Mouse (Mus musculus): Measurements from ENCODE around the gene Tbrg1. TPM values are rescaled to one million over a fixed set of nuclear protein-coding genes. Genes with fewer than 3 reads are reported as not detected.

Gene Tbrg1
- polyA plus RNA-seq (2014; fragmentation: Nextera tagmentation; extraction: Ambion mirVana): 137 and 149 TPM in 2 replicates

DNA sequence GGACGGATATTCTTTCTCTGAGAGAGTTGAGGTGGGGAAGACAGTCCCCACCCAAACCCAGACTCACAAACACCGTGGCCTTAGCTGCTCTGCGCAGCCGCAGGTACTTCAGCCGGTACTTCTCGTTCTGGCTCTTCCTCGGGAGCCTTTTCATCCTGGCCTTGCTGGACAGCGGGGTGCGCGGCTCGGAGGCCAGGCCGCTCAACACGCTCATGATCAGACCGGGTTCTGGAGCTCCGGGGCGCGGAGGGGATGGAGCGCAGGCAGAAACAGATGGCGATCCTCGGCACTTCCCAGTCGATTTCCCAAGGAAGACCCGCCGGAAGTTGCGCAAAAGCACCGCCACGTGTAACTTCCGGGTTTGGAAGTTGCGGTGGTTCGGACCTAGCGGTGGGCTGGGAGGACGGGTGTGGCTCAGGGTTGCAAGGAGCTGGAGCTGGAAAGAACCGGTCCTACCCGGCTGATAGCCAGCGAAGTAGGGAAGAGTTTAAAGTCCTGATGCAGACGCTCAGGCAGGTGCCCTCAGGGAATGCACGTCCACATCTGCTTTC lies at the start of gene Tbrg1:
Tbrg1 (minus strand) TSS at position 382 of the 551 bp plus-strand sequence.
- Histone ChIP-seq H3K27ac (replicated peaks; ENCODE audit: low read depth, low read length) (peak within 1 kb of the TSS; percentile 62; the same call in 1 of the 2 replicates), H3K4me2 (ENCODE audit: low read depth, low read length) (peak within 1 kb of the TSS; percentile 85), H3K4me3 (ENCODE audit: low read depth, low read length) (peak within 1 kb of the TSS; percentile 72), H3K27me3 (ENCODE audit: control insufficient read depth, insufficient read depth, low read length) (no peaks in the 10 kb centered on the region), H3K4me1 (ENCODE audit: control insufficient read depth, insufficient read depth, low read length) (no peaks in the 10 kb centered on the region), H3K9me3 (replicated peaks; ENCODE audit: control insufficient read depth, low read length) (no peaks in the 10 kb centered on the region), H3K9ac (replicated peaks; ENCODE audit: low read length) (peak within 1 kb of the TSS; percentile 78), H3K36me3 (replicated peaks; ENCODE audit: control insufficient read depth, insufficient read depth, low read depth, low read length) (no peaks in the 10 kb centered on the region)
- peak; percentile 87 for ATAC-seq (replicated peaks; ENCODE audit: insufficient number of reproducible peaks, low FRiP score, low TSS enrichment, low read depth)
- DNase-seq (ENCODE audit: low spot score): peak; percentile 93
- WGBS: under 1% methylated on average over 36 of the region's 36 CpGs

DNA sequence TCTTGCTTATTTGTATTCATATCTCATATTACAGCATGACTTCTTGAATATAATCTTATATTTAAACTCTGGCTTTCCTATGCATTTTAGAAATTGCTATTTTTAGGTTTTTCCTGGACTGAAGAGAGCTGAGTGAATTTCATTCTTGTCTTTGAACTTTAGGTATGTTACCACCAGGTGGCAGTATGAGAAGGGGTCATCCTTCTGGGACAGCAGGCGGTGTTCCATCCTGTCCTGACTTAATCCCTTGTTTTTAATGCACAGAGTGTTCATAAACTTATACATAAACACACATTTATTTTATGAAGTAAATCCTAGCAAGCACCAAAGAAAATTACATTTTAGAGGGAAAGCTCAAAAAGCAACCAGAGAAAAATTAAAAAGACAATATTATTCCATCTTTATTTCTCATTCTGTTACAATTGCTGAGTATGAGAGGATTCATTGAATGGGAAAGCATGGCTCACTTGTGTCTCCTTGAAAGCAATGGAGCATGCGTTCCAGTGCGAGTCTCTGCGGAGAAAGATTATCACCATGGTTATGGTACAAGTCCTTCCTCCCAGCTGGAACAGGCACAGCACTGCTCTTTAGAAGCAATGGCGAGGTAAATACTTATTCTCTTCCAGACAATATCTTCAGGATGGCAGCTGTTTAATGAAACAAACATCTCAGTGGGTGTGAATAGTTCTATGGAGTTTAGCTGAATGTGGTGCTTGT lies 33.0 kb upstream of the Tbrg1 start:
- no peaks in the 10 kb centered on the region for H3K4me1 ChIP-seq (ENCODE audit: control insufficient read depth, insufficient read depth, low read length)
- no peak overlapping the region for H3K27ac ChIP-seq (replicated peaks; ENCODE audit: low read depth, low read length)
- no peaks in the 10 kb centered on the region for H3K27me3 ChIP-seq (ENCODE audit: control insufficient read depth, insufficient read depth, low read length)
- H3K9me3 ChIP-seq (replicated peaks; ENCODE audit: control insufficient read depth, low read length): no peaks in the 10 kb centered on the region
- no peak overlapping the region for H3K9ac ChIP-seq (replicated peaks; ENCODE audit: low read length)
- no peak overlapping the region for H3K4me2 ChIP-seq (ENCODE audit: low read depth, low read length)
- DNase-seq (ENCODE audit: low spot score) (peak; percentile 70), ATAC-seq (replicated peaks; ENCODE audit: insufficient number of reproducible peaks, low FRiP score, low TSS enrichment, low read depth) (no peak)
- WGBS: 61% methylated on average over 5 of the region's 5 CpGs
- no peak overlapping the region for H3K4me3 ChIP-seq (ENCODE audit: low read depth, low read length)
- H3K36me3 ChIP-seq (replicated peaks; ENCODE audit: control insufficient read depth, insufficient read depth, low read depth, low read length): no peaks in the 10 kb centered on the region

DNA sequence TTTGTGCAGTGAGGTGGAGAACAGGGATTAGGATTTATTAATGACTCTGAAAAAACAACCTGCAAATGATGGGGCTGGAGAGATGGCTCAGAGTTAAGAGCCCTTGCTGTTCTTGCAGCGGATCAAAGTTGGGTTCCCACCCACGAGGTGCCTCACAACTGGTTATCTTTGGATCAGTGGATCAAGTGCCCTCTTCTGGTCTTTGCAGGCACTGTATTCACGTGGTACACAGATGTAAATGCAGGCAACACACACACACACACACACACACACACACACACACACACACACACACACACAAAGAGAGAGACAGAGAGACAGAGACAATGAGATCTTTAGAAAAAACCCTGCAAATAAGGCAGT lies 30.8 kb upstream of the Tbrg1 start:
- Histone ChIP-seq H3K27ac (replicated peaks; ENCODE audit: low read depth, low read length) (no peak overlapping the region), H3K9ac (replicated peaks; ENCODE audit: low read length) (no peak overlapping the region), H3K27me3 (ENCODE audit: control insufficient read depth, insufficient read depth, low read length) (no peaks in the 10 kb centered on the region), H3K4me1 (ENCODE audit: control insufficient read depth, insufficient read depth, low read length) (no peaks in the 10 kb centered on the region), H3K4me3 (ENCODE audit: low read depth, low read length) (no peak overlapping the region), H3K4me2 (ENCODE audit: low read depth, low read length) (no peak overlapping the region), H3K36me3 (replicated peaks; ENCODE audit: control insufficient read depth, insufficient read depth, low read depth, low read length) (no peaks in the 10 kb centered on the region), H3K9me3 (replicated peaks; ENCODE audit: control insufficient read depth, low read length) (no peaks in the 10 kb centered on the region)
- WGBS: 39% methylated on average over 3 of the region's 3 CpGs
- DNase-seq (ENCODE audit: low spot score) (no peak), ATAC-seq (replicated peaks; ENCODE audit: insufficient number of reproducible peaks, low FRiP score, low TSS enrichment, low read depth) (no peak)

DNA sequence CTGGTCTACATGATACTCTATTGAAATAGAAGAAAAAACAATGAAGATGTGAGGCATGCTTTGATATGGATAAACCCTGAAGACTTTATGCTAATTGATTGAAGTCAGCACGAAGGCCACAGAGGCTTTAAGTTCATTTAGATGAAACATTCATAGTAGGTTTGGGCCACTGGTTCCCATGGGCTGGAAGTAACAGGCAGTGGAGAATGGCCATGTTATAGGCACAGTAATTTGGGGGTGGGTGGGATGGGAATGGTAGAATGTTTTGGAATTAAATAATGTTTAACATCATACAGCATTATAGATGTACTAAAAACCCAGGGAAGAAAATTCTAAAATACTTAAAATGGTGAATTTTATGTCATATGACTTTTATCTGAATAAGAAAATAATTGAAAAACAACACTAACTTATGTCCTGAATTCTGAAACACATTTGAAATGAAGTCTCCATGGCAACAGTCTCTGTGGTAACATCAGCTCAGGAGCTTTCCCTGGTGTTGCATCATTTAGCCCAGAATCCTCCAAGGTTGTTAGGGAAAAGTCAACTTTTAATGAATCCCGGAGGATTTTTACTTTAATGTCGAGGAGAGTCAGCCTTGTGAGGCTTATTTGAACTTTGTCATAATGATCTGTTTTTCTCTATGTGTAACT lies 30.3 kb upstream of the Tbrg1 start:
- ATAC-seq (replicated peaks; ENCODE audit: insufficient number of reproducible peaks, low FRiP score, low TSS enrichment, low read depth) (no peak), DNase-seq (ENCODE audit: low spot score) (no peak)
- Histone ChIP-seq H3K9ac (replicated peaks; ENCODE audit: low read length) (no peak overlapping the region), H3K27me3 (ENCODE audit: control insufficient read depth, insufficient read depth, low read length) (no peaks in the 10 kb centered on the region), H3K36me3 (replicated peaks; ENCODE audit: control insufficient read depth, insufficient read depth, low read depth, low read length) (no peaks in the 10 kb centered on the region), H3K27ac (replicated peaks; ENCODE audit: low read depth, low read length) (no peak overlapping the region), H3K9me3 (replicated peaks; ENCODE audit: control insufficient read depth, low read length) (no peaks in the 10 kb centered on the region), H3K4me3 (ENCODE audit: low read depth, low read length) (no peak overlapping the region), H3K4me1 (ENCODE audit: control insufficient read depth, insufficient read depth, low read length) (no peaks in the 10 kb centered on the region), H3K4me2 (ENCODE audit: low read depth, low read length) (no peak overlapping the region)
- WGBS: 74% methylated on average over 3 of the region's 3 CpGs

DNA sequence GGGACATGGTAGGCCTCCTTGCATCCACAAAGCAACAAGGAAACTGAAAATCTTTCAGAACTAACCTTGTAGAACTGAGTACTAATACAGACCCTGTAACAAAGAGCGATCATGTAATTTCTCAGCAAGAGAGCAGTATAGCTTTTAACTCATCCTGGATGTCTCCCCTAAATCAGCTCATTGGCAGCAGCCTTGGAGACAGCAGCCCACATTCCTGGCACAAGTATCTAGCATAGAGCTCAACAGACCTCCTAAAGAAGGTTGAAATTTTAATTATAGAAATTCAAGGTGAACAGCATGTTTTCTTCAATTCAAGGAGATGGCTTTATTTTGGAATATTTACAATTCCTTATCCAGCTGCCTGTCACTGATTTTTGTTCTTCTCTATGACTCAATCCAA lies 24.0 kb upstream of the Tbrg1 start:
- Histone ChIP-seq H3K4me1 (ENCODE audit: control insufficient read depth, insufficient read depth, low read length) (no peaks in the 10 kb centered on the region), H3K36me3 (replicated peaks; ENCODE audit: control insufficient read depth, insufficient read depth, low read depth, low read length) (no peaks in the 10 kb centered on the region), H3K9ac (replicated peaks; ENCODE audit: low read length) (no peak overlapping the region), H3K4me3 (ENCODE audit: low read depth, low read length) (no peak overlapping the region), H3K27ac (replicated peaks; ENCODE audit: low read depth, low read length) (no peak overlapping the region), H3K9me3 (replicated peaks; ENCODE audit: control insufficient read depth, low read length) (no peaks in the 10 kb centered on the region), H3K4me2 (ENCODE audit: low read depth, low read length) (no peak overlapping the region), H3K27me3 (ENCODE audit: control insufficient read depth, insufficient read depth, low read length) (no peaks in the 10 kb centered on the region)
- ATAC-seq (replicated peaks; ENCODE audit: insufficient number of reproducible peaks, low FRiP score, low TSS enrichment, low read depth): no peak
- no peak for DNase-seq (ENCODE audit: low spot score)
- WGBS: 96% methylated on average over 1 of the region's 1 CpGs

DNA sequence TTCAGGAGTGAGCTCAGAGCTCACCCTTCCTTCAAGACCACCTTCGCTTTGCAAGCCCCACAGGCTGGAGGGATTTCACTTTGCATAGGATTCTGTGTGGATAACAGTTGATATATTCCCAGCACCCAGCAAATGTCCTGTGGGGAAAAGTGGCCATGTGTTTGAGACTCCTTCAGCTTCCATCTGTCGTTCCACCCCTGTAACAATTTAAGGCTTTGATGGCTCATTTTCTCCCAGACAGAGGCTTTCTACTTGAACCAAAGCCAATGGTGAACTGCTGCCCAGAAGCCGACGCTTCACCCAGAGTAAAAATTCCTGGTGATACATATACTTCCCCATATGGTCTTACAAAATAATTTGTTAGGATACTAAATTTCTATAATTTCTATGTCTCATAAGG lies 18.2 kb upstream of the Tbrg1 start:
- no peaks in the 10 kb centered on the region for H3K36me3 ChIP-seq (replicated peaks; ENCODE audit: control insufficient read depth, insufficient read depth, low read depth, low read length)
- H3K27ac ChIP-seq (replicated peaks; ENCODE audit: low read depth, low read length): no peak overlapping the region
- H3K4me3 ChIP-seq (ENCODE audit: low read depth, low read length): no peak overlapping the region
- WGBS: 83% methylated on average over 4 of the region's 4 CpGs
- no peak for DNase-seq (ENCODE audit: low spot score)
- H3K4me1 ChIP-seq (ENCODE audit: control insufficient read depth, insufficient read depth, low read length): no peaks in the 10 kb centered on the region
- no peaks in the 10 kb centered on the region for H3K9me3 ChIP-seq (replicated peaks; ENCODE audit: control insufficient read depth, low read length)
- H3K4me2 ChIP-seq (ENCODE audit: low read depth, low read length): no peak overlapping the region
- H3K9ac ChIP-seq (replicated peaks; ENCODE audit: low read length): no peak overlapping the region
- ATAC-seq (replicated peaks; ENCODE audit: insufficient number of reproducible peaks, low FRiP score, low TSS enrichment, low read depth): no peak
- no peaks in the 10 kb centered on the region for H3K27me3 ChIP-seq (ENCODE audit: control insufficient read depth, insufficient read depth, low read length)

DNA sequence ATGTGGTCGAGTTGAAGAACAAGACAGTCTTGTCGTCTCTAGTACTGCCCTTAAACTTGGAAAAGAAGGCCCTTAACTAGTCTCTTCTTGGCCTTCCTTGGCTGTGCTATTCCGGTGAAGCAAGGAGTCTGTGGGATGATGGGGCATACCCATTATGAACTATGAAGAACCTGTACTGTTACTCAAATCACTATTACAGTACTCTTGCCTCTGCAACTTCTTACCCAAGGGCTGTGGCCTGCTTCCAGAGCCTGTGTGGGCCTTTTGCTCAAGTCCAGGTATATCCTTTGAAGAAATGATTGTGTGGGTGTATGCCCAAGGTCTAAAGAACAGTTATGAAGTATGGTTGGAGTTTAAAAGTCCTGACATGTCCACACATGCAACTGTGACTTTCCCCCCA lies 13.1 kb upstream of the Tbrg1 start:
- Histone ChIP-seq H3K4me1 (ENCODE audit: control insufficient read depth, insufficient read depth, low read length) (no peaks in the 10 kb centered on the region), H3K4me2 (ENCODE audit: low read depth, low read length) (no peak overlapping the region), H3K36me3 (replicated peaks; ENCODE audit: control insufficient read depth, insufficient read depth, low read depth, low read length) (no peaks in the 10 kb centered on the region), H3K27me3 (ENCODE audit: control insufficient read depth, insufficient read depth, low read length) (no peaks in the 10 kb centered on the region), H3K4me3 (ENCODE audit: low read depth, low read length) (no peak overlapping the region), H3K27ac (replicated peaks; ENCODE audit: low read depth, low read length) (no peak overlapping the region), H3K9me3 (replicated peaks; ENCODE audit: control insufficient read depth, low read length) (no peaks in the 10 kb centered on the region), H3K9ac (replicated peaks; ENCODE audit: low read length) (no peak overlapping the region)
- WGBS: 92% methylated on average over 3 of the region's 3 CpGs
- DNase-seq (ENCODE audit: low spot score) (no peak), ATAC-seq (replicated peaks; ENCODE audit: insufficient number of reproducible peaks, low FRiP score, low TSS enrichment, low read depth) (no peak)

DNA sequence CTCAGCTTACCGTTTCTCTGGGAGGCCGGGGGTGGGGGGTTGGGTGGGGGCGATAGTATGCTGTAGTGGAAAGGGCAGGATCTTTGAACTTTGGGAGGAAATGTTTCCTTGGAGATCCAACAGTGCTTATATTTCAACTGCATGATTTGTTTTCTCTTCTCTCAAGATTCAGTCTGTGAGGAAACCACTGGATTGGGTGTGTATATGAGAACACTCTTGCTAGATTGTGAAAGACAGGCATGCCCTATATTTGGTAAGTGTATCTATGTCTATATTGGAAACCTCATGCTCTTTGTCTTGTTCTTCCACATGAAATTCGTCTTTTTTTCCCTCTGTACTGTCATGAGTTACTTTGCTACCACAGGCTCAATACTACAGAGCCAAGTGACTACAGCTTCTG lies 12.6 kb upstream of the Tbrg1 start:
- no peaks in the 10 kb centered on the region for H3K36me3 ChIP-seq (replicated peaks; ENCODE audit: control insufficient read depth, insufficient read depth, low read depth, low read length)
- no peaks in the 10 kb centered on the region for H3K9me3 ChIP-seq (replicated peaks; ENCODE audit: control insufficient read depth, low read length)
- ATAC-seq (replicated peaks; ENCODE audit: insufficient number of reproducible peaks, low FRiP score, low TSS enrichment, low read depth) (no peak), DNase-seq (ENCODE audit: low spot score) (no peak)
- no peak overlapping the region for H3K4me3 ChIP-seq (ENCODE audit: low read depth, low read length)
- no peak overlapping the region for H3K9ac ChIP-seq (replicated peaks; ENCODE audit: low read length)
- no peak overlapping the region for H3K4me2 ChIP-seq (ENCODE audit: low read depth, low read length)
- no peaks in the 10 kb centered on the region for H3K4me1 ChIP-seq (ENCODE audit: control insufficient read depth, insufficient read depth, low read length)
- 60% methylated on average over 4 of the region's 4 CpGs for WGBS
- H3K27me3 ChIP-seq (ENCODE audit: control insufficient read depth, insufficient read depth, low read length): no peaks in the 10 kb centered on the region
- H3K27ac ChIP-seq (replicated peaks; ENCODE audit: low read depth, low read length): no peak overlapping the region
